Mouse (Mus musculus) monocyte, adult 5-6 weeks (primary cell): ENCODE data around the gene Taf5l. TPM values are rescaled to one million over a fixed set of nuclear protein-coding genes. Genes with fewer than 3 reads are reported as not detected.
"Not testable (repeated sequence)": the region's sequence is repeated elsewhere in the genome, so short reads cannot be mapped to it uniquely, and the experiment has no call there.

ENCODE experiments used
- ATAC-seq: fragments of 153-309, 156-312 bp; replicated peaks from 2 replicates; pipeline ENCODE4 v1.8.0; 2017; ENCODE audit warnings: mild to moderate bottlenecking; ENCODE audit not compliant: low TSS enrichment, insufficient number of reproducible peaks, severe bottlenecking, poor library complexity, low FRiP score
- total RNA-seq: library from RNA; stranded (forward); fragments of 200-1000, 200-491, 200-594 nt; gene quantifications from 3 replicates; pipeline ENCODE4 v1.2.3, GENCODE M21; 2017

Taf5l gene
- total RNA-seq, 1 experiment from 2014 or later = 20.4 TPM

- 0 out of 2 replicates have a peak, but pooled peaks have one; percentile 37 for ATAC-seq
These were observed 559 bp downstream of the Taf5l start for GRCm38 (mm10) chr8:124020439-124021236.

GRCm38 (mm10) chr8:124019782-124020181 is 1.4 kb downstream of the Taf5l start:
- no peak; the same call in 1 of the 2 replicates for ATAC-seq

- no peak for ATAC-seq
These were observed 6.4 kb downstream of the Taf5l start for GRCm38 (mm10) chr8:124014751-124015150.

GRCm38 (mm10) chr8:124014299-124014698 is 6.9 kb downstream of the Taf5l start:
- not testable (repeated sequence) for ATAC-seq

- ATAC-seq = no peak
These were observed 9.1 kb downstream of the Taf5l start for GRCm38 (mm10) chr8:124011989-124012586.

- ATAC-seq = no peak
These were observed 9.6 kb downstream of the Taf5l start for GRCm38 (mm10) chr8:124011580-124011979.

- ATAC-seq = no peak
These were observed 13.4 kb downstream of the Taf5l start for GRCm38 (mm10) chr8:124007829-124008228.

- no peak for ATAC-seq
These were observed 18.6 kb downstream of the Taf5l start for GRCm38 (mm10) chr8:124002546-124003108.

- no peak for ATAC-seq
These were observed 21.6 kb downstream of the Taf5l start for GRCm38 (mm10) chr8:123999568-123999967.

- no peak for ATAC-seq
These were observed 27.2 kb downstream of the Taf5l start for GRCm38 (mm10) chr8:123993997-123994396.

GRCm38 (mm10) chr8:123993597-123993996 is 27.6 kb downstream of the Taf5l start:
- no peak for ATAC-seq

GRCm38 (mm10) chr8:123992587-123992986 is 28.6 kb downstream of the Taf5l start:
- no peak for ATAC-seq

GRCm38 (mm10) chr8:123990277-123991049 is 30.7 kb downstream of the Taf5l start:
- no peak for ATAC-seq

GRCm38 (mm10) chr8:123989128-123989527 is 32.1 kb downstream of the Taf5l start:
- no peak for ATAC-seq

- no peak for ATAC-seq
These were observed 32.6 kb downstream of the Taf5l start for GRCm38 (mm10) chr8:123988605-123989038.

GRCm38 (mm10) chr8:123982826-123983400 is 38.3 kb downstream of the Taf5l start, which contains the start of gene Abcb10:
Gene Abcb10 (minus strand): TSS chr8:123983122.
- ATAC-seq = peak; percentile 74

GRCm38 (mm10) chr8:123982291-123982793 is 38.9 kb downstream of the Taf5l start:
- no peak for ATAC-seq

- ATAC-seq = no peak
These were observed 39.5 kb downstream of the Taf5l start for GRCm38 (mm10) chr8:123981674-123982073.
